Mouse (Mus musculus) neural tube, postnatal 0 days (tissue): ENCODE measurements around the gene Spats2l. TPM values are rescaled to one million over a fixed set of nuclear protein-coding genes. Genes with fewer than 3 reads are reported as not detected.

Source experiments
- polyA plus RNA-seq: library from polyadenylated mRNA; unstranded; fragments of >200 nt; fragmentation: Nextera tagmentation; extraction: Ambion mirVana; gene quantifications from 2 replicates; pipeline ENCODE4 v1.2.1, GENCODE M21; 2015

The Spats2l gene
- polyA plus RNA-seq: 83.8 and 87.7 TPM in 2 replicates

DNA sequence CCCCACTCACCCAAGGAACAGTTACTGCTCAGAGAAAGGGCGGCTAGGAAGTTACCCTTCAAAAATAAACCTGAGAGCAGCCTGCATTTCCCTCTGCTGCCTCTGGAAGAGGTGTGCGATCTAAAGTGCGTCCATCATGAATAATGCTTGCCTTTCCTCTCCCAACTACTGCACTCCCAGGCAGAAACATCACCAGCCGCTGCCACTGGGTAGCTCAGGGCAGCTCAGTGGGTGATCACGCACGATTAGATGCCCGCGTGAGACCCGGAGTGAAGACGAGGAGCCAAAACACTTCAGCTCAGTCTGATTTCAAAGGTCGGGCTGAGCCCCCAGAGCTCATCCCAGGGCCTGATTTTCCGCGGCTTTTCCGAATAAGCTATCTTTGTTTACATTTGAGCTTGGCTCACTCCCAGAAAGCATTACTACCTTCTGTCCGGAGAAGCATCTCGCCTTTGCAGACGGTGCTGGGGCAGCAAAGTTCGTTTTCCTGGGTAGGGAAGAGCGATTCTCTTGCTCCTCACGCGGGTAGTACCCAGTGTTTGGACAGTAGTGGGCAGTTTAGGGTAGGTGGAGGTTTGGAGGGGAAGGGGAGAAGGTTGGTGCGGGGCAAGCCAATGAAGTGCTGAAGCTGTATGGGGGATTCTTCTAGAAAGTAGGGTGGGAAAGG lies at the start of gene Spats2l:
Gene Spats2l (plus strand): TSS at position 162 of the 667 bp plus-strand sequence.

DNA sequence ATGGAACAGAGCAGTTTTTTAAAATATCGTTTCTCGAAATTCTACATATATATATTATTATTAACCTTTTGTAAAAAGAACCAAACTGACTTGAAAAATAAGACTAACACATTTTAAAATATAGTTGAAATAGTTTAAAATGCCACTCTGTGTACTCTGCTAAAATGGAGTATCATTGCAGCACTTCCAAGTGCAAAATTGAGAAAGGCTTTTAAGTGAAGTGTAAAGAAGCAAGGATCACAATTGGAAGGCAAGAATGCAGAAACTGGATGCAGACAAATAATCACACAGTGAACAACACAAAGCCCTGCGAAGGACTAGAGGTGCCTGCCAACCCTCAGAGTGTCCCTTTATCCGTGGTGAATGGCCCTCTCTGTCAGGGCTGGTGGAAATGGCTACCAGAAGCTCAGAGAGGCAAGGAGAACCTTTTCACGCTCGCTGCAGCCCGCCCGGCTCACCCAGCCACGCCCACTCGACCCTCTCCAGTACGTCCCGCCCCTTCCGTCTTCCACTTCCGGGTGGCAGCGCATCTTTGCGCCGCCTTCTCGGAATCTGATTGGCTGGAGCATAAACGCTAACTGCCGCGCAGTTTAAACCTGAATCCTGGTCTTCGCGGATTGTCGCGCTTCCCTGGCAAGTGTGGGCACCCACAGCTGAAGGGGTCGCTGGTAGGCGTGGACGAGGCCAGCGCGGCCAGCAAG lies 221.6 kb downstream of the Spats2l start, which contains the start of gene Sgo2a:
Gene Sgo2a (plus strand): TSS at position 540 of the 701 bp plus-strand sequence.

Other genes starting within 250 kb of the Spats2l start
- gene Sgo2a, start 221.8 kb downstream of the Spats2l start, polyA plus RNA-seq: 2.1 and 2.2 TPM in 2 replicates
- 20.3 and 21.7 TPM in 2 replicates for gene Kctd18, start 244.8 kb downstream of the Spats2l start, polyA plus RNA-seq